Mouse (Mus musculus): ENCODE results near the gene Ccdc57. TPM values are rescaled to one million over a fixed set of nuclear protein-coding genes. Genes with fewer than 3 reads are reported as not detected.

Ccdc57 gene
- total RNA-seq (2021), result under 1 TPM; 0.65 to 0.77 TPM
- long read RNA-seq, experiment 1, partial matches to known transcripts, result 0 of 1 reads
- long read RNA-seq, experiment 1, other reads (novel, unspliced or antisense), result 1 of 1 reads
- long read RNA-seq, experiment 2, result 0 reads

DNA sequence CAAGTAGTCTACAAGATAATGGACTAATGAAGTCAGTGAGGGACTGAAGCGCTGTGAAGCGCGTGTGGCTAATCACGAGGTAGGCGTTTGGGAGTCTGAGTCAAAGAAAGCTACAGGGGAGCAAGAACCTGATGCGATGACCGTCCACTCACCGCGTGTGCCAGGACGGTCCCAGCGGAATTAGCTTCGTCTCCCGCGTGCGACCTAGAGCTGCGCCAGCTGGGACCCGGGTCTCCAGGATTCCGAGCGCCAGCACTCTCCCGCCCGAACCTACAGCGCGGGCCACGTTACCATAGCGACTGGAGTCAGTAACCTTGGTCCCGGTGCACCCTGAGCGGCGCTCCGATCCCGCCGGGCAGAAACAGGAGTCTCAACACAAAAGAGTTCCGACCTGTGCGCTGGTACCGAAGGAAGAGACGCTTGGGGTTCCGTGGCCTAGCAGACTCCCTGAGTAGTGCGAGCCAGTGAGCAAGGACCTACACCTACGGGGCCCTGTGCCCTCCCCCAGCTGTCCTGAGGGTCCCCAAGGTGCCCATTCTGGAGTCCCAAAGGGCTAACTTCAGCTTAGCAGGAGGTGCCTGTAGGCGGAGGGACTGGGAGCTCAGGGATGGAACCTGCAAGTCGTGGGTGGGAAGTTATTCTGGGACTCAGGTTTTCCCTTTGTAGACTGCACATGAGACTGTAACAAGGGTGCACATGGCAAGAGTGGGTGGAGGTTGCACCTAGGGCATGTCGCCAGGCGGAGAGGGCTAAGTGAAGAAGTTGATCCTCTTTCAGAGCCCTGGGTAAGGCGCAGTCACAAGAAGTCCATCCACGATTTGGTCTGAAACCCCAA is at the start of gene Ccdc57:
Ccdc57 (minus strand) TSS at position 309 of the 835 bp plus-strand sequence.
- peak; percentile 88 to 96 for DNase-seq

DNA sequence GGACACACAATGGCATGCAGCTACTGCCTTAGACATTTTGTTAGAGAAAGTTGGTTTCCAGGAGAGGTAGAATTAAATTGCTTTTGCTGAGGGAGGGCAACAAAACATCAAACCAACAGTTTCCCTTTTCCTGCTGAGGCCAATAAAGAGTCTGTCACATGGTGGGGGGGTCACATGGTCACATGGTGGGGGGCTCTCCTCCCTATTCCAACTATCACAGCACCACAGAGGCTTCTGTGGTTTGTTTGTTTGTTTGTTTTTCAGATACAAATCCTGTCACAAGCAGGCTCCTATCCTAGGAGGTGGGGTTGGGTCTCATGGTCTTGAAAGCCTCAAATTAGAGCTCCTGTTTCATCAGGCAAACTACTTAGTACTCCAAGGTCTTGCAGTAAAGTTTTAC is 49.8 kb upstream of the Ccdc57 start:
- DNase-seq, result no peak

DNA sequence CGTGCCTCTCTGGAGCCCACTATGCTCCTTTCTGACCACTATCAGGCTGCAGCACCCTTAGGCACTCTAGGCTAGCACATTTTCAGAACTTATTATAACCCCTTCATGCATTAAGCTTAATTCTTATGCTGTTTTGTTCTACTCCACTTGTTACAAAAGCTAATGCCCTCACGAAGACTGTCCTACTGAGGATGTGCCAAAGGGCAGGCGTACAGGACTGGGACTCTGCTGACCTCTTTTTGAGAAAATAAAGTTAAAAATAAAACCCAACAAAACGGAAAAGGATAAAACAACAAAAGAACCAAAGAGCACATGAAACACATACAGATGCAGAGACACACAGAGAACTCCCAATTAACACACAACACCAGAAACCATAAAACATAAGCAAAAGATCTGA is 49.0 kb upstream of the Ccdc57 start:
- no peak for DNase-seq

DNA sequence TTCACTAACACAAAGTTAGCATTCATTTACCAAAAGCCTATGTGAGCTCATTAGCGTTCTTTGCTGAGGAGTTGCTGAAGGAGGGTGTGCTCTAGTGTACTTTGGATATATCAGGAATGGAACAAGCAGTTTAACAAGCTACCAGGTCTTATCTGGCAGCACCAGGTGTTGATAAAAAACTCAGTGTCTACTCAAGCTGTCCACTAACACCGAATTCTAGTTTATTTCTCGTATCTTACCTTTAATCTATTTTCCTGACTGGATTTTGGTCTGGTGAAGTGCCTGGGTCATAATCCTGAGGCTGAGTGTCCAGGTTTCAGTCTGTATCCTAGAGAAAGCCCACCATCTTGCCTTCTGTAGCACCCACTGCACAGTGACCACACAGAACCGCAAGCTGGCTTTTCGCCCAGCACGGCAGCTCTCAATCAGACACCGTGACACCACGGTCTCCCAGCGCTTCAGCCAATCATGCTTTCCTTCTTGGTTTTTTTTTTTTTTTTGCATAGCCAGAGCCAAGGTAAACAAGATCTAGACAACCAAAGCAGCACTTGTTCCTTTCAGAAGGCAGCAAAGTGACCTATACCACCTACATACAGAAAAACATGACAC is 47.9 kb upstream of the Ccdc57 start:
- peak; percentile 43 to 65 for DNase-seq

DNA sequence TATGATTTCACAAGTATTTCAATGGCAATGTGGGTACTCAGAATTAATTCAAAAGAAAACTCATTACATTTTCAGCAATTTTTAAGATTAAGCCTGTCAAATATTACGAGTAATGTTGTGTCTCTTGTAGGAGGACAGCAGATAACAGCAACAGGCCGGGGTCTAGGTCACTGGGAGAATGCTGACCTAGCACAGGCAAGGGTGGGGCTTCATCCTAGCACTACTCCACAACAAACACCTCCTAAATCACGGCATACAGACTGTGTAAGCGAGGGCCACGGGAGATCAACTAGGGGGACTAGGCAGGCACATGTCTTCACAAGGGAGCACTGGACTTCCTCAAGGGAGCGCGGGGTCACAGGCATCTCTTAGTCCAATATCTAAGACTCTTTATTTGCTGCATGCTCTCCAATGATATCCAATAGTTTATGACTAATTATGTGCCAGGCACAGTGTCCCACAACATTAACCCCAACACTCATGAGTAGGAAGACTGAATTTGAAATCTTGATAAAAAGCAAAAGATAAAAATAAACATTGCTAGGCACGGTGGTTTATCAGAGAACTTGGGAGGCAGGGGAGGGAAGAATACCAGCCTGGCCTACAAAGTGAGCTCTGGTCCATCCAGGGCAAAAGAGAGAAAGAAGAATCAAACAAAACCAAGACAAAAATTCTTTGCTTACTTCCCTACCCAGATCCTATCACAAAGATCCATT is 47.2 kb upstream of the Ccdc57 start:
- DNase-seq, result no peak

DNA sequence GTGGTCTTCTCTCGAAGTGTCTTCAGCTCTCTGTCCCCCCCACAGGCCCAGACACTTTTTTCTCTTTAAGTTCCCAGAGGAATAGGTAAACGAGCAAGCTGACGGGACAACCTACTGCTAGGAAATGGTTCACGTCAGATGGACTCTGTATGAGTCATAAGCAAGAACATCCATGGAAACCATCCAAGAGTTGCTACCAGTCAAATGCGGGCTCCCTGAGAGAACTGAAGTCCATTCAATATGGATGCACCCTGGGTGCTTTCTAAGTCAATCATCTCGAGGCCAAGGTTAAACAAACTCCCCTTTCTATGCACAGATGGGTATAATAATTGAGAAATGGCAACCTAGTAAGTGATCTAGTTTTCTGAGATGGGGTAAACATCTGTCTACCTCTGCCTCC is 40.6 kb upstream of the Ccdc57 start:
- no peak for DNase-seq

DNA sequence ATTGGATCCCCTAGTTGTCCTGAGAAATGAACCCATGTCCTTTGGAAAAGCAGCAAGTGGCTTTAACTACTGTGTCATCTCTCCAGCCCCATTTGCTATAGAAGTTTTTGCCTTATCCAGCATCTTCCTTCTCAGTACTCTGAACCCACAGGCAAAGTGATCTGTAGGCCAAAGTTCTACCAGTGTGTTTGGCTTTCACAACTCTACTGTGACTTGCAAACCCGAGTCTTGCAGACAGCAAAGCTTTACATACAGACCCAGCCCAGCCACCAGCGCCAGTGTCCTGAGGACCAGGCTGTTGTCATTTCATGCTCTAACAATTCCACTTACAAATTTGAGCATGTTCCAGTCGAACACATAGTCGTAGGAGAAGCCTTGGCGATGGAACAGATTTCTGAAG is 38.6 kb upstream of the Ccdc57 start:
- DNase-seq, result no peak

DNA sequence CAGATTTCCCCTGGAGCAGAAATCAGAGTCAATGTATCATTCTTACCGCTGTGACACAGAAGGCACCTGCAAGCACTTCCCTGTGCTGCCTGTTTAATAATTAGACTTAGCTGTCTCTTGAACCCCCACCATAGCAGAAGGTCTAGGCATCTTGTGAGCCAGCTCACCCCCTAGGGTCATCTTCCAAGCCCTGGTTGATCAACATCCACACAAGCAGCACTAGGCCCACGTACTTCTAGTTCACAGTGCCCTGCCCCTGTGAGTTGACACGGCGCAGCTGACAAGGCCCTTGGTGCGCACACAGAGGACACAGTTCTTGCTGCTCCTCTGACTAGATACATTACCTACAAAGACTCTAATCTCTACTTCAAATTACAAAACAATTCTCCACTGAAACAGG is 37.1 kb upstream of the Ccdc57 start:
- DNase-seq, result no peak

DNA sequence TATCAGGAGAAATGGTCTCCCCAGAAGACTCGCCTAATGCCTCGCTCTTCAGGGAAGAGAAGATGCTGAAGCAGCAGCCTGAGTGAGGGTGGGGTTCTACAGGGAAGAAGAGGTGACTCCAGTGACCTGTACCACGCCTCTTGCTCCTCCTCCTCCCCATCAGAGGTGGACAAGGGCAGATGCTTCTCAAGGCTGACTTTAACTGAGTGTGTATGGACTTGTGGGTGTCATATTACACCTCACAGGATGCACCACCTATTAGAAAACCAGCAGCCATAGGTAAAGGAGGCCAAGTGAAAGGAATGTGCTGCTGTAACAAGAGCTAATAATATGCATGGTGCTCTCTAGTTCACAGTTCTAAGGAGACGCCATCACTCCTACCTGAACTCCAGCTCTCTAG is 32.9 kb upstream of the Ccdc57 start:
- no peak for DNase-seq

DNA sequence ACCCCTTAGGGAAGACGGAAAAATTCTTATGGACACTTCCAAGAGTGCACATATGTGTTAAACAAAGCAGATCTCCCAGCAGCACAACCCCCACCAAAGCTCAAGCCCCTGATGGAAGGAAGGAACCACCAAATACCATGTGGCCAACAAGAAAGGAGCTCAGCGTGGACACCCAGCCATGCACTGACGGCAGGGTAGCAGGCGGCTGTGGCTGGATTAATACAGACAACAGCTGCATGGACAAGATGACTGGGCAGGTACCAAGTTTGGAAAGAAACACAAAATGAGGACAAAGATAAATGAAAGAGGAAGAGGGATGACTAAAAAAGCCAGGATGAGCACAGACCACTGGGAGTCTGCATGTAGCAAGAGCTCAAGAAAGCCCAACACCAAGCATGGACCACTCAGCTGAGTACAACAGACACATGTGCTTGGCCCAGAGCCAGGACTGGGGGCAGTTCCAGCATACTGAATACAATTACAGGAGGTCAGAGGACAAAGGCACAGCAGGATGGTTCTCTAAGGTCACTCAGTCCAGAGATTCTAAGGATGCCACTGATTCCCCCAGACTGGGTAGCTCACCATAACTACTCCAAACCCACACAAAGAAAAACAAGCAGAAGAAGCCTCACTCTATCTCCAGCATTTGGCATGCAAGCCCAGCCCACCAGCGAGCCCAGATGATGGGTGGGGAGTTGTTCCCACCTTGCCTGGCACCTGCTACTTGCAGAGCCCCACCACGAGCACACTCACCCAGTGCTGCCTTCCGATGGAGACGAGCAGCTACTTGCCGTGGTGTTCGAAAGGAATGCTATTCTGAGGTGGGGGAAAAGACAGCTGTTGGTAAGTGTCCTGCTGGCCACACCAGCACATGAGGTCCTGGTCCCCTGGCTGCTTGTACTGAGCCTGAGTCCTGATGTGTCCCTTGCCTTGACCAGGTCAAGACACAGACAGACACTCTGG is 31.8 kb upstream of the Ccdc57 start:
- no peak for DNase-seq

DNA sequence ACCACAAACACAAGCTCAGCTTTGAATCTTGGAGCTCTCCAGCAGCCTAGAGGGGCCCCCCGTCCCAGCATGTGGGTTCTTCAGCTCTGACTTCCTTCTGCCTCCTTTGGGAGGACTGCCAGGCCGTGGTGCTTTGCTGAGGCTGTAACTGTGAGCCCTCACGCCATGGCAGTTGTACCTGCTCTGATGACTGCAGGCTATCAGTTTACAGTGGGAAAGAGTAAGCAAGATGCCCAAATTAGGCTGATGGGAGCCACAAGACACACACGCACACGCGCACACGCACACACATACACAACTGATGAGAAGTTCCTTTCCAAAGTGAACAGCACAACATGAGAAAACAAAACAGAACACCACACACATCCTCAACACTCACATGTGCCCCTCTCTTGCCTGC is 30.2 kb upstream of the Ccdc57 start:
- DNase-seq, result no peak

DNA sequence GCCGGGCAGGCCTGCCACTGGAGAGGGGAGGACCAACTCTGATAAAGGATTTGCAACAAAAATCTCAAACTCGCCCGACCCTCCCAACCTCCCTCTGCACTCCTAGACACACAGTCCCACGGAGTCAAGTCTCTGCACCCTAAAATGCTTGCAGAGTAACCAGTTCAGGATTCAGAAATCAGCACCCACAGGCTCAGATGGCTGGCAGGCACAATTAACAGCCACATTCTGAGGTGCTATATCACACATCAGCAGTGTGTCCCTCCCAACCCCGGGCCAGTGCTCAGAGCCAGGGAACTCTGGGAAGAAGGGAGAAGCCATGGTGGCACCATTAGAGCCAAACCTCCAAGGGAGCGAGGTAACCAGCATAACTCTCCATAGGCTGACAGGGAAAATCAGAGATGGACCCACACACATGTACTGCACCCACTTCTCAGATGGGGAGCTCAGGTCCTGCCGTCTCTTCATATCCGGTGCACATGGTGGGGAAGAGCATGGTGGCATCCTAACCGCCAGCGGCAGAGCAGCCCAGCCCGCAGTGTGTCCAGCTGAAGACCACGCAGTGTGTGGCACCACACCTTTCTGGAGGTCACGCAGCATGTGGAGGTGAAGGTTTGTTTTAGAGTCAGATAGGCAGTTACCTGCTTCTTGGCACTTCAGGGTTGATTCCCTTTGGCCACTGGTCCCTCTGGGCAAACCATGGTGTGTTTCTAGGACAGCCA is 29.5 kb upstream of the Ccdc57 start:
- no peak for DNase-seq

DNA sequence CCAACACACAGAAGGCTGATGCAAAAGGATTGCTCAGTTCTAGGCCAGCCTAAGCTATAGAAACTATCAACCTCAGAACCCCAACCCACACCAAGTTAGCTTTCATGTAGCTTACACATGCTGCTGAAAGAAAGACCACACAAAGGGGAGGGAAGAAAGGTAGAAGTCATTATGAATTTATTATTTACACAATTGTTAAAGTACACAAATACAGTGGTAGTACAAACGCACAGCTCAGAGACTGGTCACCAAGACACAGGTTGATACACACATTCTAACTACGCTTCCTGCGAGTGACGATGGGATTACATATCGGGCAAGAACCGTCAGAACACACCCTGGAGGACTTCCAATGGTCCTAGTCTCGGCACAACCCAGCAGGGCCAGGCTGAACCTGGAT is 28.9 kb upstream of the Ccdc57 start:
- DNase-seq, result no peak

DNA sequence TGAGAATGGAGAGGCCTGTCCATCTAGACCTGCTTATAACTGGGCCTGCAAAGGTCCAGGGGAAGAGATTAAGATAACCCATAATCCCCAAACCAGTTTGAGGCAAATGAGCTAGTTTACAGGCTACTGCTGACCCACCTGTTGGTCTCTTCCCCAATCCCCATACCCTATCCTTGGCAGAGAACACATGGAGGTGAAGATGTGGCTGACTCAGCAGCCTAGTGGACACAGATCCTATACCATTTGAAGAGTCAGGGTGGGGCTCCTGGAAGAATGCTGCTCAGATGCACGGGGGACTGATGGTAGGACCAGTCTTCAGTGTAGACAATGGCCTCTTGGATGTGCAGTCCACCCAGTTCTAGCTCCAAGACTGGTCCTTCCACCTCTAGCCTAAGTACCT is 27.6 kb upstream of the Ccdc57 start:
- DNase-seq, result no peak

DNA sequence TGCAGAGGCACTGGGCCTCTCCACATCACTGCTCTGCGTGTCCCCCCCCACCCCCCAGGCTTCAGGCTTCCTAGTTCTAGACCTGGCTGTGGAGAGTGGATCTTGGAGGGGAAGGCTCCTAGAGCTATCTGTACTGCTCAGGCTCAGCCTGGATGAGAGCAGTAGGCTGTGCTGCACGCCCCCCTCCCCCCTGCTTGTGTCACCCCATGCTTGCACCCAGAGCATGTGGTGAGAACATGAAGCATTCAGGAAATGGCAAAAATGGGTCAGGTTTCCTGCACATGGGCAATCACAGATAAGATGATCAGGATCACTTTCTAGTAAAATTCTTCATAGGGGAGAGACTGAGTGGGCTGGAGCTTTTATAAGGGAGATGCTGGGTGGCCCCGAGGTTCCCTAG is 26.9 kb upstream of the Ccdc57 start:
- no peak for DNase-seq

DNA sequence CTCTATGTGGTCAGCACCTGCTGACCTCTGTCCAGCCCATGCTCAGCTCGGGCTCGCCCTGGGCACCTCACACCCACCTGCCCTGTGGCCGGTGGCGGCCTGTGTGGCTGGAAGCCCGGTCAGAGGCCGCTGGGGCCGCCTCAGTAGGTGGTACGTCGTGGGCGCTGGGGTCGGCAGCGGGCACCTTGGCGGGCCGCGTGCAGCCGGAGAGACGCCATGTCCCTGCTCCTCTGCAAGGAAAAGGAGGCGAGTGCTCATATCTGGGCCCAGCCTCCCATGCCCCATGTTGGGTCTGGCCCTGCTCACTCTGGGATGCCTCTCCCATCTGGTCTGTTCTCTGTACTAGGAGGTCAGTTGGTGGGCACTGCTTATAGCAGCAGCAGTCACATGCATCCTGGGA is 26.4 kb upstream of the Ccdc57 start:
- DNase-seq, result no peak

DNA sequence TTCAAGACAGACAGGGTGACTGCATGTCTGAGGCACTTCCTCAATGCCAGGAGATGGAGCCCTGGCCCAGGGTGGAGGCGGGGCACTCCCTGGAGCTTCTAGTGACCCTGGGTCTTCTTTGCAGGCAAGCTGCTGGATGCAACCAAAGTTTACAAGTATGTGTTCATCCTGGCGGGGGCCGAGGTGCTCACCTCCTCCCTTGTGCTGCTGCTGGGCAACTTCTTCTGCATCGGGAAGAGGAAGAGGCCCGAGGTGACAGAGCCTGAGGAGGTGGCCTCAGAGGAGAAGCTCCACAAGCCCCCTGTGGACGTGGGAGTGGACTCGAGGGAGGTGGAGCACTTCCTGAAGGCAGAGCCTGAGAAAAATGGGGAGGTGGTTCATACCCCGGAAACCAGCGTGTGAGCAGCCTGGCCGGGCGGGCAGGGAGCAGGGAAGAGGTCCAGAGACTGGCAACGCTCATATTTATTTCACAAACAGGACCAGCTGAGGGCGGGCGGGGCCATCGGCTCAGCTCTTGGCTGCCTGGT is 25.1 kb upstream of the Ccdc57 start:
- DNase-seq, result peak; percentile 39 to 49

DNA sequence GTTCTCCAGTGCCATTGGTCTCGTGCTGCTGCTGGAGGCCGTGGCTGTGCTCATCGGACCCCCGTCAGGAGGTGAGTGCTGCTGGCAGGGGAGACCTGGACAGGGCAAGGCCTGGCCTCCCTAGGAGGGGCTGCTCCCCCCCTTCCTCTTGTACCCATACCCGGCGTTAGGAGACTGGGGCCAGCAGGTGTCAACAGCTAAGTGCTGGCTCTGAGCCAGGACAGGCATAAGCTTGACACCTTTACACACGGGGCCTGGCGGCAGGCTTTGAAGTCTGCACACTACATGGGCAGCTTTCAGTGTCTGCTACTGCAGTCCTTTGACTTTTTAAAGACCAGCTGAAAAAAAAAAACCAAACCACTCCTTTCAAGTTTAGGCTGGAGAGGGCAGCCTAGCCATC is 24.4 kb upstream of the Ccdc57 start:
- no peak for DNase-seq

DNA sequence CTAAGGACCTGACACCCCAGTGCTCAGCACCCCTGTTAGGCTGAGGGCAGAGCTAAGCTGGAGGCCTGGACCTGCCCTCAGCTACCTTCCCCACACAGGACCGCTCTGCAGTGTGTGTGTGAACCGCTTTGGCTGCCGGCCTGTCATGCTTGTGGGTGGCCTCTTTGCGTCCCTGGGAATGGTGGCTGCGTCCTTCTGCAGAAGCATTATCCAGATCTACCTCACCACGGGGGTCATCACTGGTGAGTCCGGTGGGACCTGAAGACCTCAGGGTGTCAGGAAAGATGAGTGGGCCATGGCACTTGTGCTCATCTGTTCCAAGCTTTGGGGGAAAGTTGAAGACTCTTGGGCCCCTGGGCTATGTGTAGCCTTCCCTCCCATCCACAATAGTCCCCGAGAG is 23.0 kb upstream of the Ccdc57 start:
- no peak for DNase-seq

DNA sequence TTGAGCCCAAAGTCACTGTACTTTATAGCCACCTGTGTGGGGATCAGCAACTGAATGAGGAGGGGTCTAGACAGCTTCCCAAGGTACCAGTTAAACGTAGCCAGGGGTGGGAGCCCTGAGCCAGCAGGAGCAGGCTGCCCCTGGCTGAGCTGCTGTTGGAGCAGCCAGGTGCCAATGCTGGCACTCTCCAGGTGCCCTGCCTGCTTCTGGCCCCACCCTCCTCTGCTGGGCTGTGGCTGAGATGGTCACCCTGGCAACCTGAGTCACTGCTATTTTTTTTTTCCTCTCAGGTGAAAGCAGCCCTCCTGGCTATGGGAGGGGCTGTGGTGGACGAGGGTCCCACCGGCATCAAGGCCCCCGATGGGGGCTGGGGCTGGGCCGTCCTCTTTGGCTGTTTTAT is 22.3 kb upstream of the Ccdc57 start:
- DNase-seq, result no peak

Measured in heart, adult 18-20 months (tissue).